Mouse (Mus musculus) urinary bladder, postnatal 25 days (tissue): ENCODE measurements around the gene Tmbim6.
"Not testable (repeated sequence)": the region's sequence is repeated elsewhere in the genome, so short reads cannot be mapped to it uniquely, and the experiment has no call there.

Experiments used
- DNase-seq: peaks from one replicate; pipeline ENCODE4 v3.0.0; 2022; ENCODE audit warnings: low spot score

Tmbim6 gene

DNA sequence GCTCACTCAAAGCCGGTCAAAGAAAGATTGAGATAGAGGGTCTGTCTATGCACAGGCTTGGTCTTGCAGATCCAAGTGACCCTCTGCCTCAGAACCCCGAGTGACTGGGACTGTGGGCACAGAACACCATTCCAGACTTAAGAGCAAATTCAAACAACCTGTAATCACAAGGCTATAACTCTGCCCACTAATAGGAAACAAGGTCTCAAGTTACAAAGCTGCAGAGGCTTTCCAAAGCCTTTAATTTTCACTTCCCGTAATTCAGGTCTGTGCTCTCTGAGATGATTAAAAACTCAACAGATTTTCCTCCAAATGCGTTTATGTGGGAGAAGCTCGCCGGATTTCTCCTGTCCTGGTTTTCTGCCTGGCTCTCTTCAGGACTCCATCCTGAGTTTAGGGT lies 8.6 kb upstream of the Tmbim6 start:
- DNase-seq = no peak

DNA sequence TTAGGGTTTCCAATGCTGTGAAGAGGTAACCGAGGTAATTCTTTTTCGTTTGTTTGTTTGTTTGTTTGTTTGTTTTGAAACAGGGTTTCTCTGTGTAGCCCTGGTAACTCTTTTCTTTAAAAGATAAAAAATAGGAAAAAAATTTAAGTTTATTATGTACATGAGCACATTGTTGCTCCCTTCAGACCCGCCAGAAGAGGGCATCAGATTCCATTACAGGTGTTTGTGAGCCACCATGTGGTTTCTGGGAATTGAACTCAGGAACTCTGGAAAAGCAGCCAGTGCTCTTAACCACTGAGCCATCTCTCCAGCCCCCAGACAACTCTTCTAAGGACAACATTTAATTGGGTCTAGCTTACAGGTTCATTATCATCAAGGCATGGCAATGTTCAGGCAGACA lies 6.6 kb upstream of the Tmbim6 start:
- DNase-seq = not testable (repeated sequence)

DNA sequence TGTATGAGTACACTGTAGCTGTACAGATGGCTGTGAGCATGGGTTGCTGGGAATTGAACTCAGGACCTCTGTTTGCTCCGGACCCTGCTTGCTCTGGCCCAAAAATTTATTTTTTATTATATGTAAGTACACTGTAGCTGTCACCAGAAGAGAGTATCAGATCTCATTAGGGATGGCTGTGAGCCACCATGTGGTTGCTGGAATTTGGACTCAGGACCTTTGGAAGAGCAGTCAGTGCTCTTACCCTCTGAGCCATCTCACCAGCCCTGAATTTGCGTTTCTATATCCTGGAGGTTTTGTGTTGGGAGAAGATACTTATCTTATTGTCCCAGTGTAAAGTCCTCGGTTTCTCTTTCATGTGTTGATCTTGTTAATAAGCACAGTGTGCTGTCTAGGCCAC lies 5.9 kb upstream of the Tmbim6 start:
- DNase-seq = no peak

GRCm38 (mm10) chr15:99387976-99388375 lies 4.7 kb upstream of the Tmbim6 start:
- no peak for DNase-seq

- no peak for DNase-seq
These were observed 1.9 kb upstream of the Tmbim6 start for GRCm38 (mm10) chr15:99390472-99391401.

DNA sequence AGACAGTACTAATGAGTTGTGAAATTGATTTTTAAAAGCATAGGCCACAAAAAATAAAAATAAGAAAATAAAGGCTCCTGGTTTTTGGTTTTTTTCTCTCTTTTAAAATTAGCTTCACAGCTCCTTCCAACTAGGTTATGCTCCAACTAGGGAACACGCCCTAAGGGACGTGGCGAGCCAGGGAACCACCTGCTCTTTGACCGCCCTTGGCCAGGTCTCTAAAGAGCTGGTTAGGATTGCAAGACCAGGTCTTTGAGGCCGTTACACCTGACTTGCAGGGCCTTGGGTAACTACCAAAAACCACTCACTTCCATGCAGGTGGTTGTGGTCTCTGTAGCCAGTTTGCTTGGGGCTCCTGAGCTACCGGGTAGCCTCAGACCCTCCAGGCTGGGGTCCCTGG lies 707 bp upstream of the Tmbim6 start:
- no peak for DNase-seq

DNA sequence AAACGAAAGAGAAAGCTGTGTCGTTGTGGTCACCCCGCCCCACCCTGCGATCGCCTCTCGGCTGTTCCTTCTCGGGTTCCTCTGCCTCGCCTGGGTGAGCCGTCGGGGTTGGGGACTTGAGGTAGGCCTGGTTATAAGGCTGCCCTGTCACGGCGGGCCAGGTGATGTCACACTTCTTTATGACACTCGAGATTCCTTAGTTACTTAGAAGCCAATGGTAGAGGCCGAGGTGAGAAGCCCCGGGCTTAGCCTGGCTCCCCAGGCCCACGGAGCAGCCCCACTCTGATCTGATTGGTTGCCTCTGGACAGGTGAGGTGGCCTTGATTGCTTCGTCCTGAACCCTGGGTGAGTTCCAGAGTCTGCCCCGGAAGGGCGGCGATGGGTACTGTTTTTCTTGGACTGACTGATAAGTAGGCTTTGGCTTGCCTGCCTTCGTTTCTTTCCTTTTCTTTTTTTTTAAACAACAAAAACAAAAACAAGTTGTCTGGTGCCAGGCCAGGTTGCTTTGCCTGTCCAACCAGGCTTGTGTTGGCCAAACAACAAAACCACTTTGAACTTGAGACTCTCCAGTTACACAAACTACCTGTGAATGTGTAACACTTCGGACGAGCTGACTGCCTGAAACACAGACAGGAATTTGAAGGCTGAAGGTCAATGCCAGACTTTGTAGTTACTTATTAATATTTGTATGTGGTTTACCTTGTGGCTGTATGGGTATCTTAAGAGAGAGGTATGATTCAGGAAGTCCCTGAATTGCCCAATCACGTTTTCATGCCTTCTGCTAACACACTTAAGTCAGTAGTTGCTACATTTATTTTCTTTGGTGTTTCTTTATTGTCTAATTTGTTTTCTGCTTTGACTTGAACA lies 937 bp downstream of the Tmbim6 start:
- no peak for DNase-seq

- no peak for DNase-seq
These were observed 3.8 kb downstream of the Tmbim6 start for GRCm38 (mm10) chr15:99396462-99396861.

GRCm38 (mm10) chr15:99396875-99397274 lies 4.2 kb downstream of the Tmbim6 start:
- no peak for DNase-seq

GRCm38 (mm10) chr15:99397622-99398021 lies 4.9 kb downstream of the Tmbim6 start:
- no peak for DNase-seq

DNA sequence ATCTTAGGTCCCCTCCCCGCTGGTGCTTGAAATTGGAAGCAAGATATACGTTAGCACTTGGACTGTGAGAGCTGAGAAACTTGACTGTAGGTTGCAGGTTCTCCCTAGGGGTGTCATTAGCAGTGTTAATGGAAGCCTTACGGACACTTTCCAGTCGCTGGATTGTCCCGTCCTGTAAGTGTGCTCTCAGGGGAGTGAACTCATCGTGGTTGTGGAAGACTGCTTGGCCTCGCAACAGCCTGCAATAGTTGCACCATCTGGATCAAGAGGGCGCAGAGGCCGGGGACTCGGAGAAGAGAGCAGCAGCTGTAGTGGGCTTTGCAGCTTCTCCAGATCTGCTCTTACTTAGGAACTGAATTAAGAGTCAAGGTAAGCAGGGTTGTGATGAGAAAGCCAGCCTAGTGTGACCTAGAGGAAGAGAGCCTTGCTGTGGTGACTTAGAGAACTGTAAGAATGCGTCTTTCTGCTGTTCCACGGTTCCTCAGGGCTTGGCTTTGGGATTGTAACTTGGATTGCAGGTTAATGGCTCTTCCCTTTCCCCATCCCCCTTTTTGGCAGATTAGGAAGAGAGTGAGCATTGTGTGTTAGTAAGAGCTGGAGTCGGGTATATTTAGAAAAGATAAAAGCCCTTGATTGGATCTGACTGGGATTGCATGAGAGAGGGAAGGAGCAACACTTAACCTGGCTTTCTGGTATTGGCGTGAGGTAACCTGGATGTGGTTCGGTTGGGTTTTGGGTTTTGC lies 7.0 kb downstream of the Tmbim6 start:
- no peak for DNase-seq

DNA sequence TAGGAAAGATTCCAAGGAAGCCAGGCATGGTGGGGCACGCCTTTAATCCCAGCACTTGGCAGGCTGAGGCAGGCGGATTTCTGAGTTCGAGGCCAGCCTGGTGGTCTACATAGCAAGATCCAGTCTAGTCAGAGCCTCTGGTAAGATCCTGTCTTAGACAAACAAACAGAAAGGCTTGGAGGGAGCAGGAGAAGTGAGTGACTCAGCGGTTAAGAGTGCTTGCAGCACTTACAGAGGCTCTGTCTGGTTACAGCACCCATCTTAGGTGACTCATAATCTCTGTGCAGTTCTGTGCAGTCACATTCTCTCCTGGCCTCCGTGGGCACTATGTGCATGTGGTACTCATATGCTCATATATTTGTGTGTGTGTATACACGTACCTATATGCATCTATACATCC lies 7.9 kb downstream of the Tmbim6 start:
- DNase-seq = no peak

DNA sequence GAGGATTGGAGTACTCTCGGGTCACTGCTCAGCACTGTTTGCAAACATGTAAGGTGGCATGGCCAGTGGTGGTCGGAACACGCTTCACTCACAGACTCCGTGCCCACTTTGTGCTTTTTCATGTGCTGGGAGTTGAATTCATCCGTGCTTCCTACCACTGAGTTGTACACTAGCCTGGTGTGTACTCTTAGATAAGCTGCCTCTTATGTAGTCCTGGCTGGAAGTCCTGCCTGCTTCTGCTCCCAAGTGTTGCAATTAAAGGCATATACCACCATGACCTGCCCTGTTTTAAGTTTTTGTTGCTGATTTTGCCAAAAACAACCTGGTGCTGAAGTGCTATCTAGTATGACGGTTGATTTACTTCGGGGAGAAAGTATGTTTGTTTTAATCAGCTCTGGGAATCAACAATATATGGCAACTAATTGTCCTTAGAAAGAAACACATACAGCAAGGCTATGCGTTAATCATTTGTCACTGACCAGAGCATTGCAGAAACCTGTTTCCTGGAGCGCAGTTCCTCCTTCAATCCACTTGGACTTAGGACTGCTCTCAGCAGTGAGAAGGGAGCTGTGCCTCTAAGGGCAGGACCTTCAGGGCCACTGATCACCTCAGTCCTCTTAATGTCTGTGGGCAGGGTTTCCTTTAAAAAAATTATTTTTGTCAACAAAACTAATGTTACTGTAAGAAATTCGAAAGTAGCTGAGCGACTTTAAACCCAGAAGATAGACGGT lies 10.6 kb downstream of the Tmbim6 start:
- no peak for DNase-seq

GRCm38 (mm10) chr15:99405150-99405549 lies 12.5 kb downstream of the Tmbim6 start:
- no peak for DNase-seq

- DNase-seq = no peak
These were observed 14.4 kb downstream of the Tmbim6 start for GRCm38 (mm10) chr15:99406986-99407570.

- DNase-seq = no peak
These were observed 16.2 kb downstream of the Tmbim6 start for GRCm38 (mm10) chr15:99408845-99409244.

DNA sequence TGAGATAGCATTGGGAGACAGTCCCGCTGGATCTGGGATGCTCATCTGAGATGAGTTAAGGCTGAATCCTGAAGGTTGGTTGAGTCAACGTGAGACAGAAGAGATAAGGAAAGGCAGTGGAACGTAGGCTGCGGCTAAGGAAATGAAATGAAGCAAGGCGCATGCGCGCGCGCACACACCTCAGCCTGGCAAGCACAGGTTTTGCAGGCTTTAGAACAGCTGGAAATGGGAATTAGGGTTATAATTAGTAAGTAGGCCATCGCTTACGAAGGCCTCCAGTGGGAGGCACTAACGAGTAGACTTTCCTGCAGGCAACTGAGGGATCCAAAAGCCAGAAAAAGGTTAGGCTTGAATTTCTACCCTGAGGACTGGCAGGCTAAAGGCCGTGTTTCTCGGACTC lies 19.1 kb downstream of the Tmbim6 start:
- DNase-seq = no peak

- peak; percentile 39 for DNase-seq
These were observed 23.1 kb downstream of the Tmbim6 start for GRCm38 (mm10) chr15:99415793-99416192.

GRCm38 (mm10) chr15:99416348-99416882 lies 23.7 kb downstream of the Tmbim6 start:
- DNase-seq = peak; percentile 89

GRCm38 (mm10) chr15:99416957-99417356 lies 24.3 kb downstream of the Tmbim6 start:
- DNase-seq = no peak
